Mouse (Mus musculus) heart, adult 18-20 months (tissue): Measurements from ENCODE around the gene Mms19. TPM values are rescaled to one million over a fixed set of nuclear protein-coding genes. Genes with fewer than 3 reads are reported as not detected.
A peak's percentile ranks its signal among the peaks of the same experiment; 100 is the strongest.
"Not testable (repeated sequence)": the region's sequence is repeated elsewhere in the genome, so short reads cannot be mapped to it uniquely, and the experiment has no call there.

Experiments used
- DNase-seq, 2 experiments: peaks; one replicate each; pipeline ENCODE4 v3.0.0; 2021 to 2022; ENCODE audit warnings: mixed read lengths in 1 of 2
- total RNA-seq, 2 experiments: library from RNA; stranded (reverse); gene quantifications; 2 replicates each; pipeline ENCODE4 v1.2.3; 2021

The Mms19 gene
- total RNA-seq, 2 experiments from 2014 or later = 13.9 to 14.6 TPM

- DNase-seq = peak; percentile 99
Measured at GRCm38 (mm10) chr19:41933179-41934086, 47.5 kb downstream of the Mms19 start, which contains the start of the genes Exosc1 and Zdhhc16. Gene Exosc1 (minus strand): TSS chr19:41933423. Gene Zdhhc16 (plus strand): TSS chr19:41933480.

- DNase-seq = no peak
Measured at GRCm38 (mm10) chr19:41932686-41933085, 48.3 kb downstream of the Mms19 start.

GRCm38 (mm10) chr19:41920412-41921067, 60.4 kb downstream of the Mms19 start:
- DNase-seq = no peak

- DNase-seq = no peak
Measured at GRCm38 (mm10) chr19:41919471-41919870, 61.5 kb downstream of the Mms19 start.

- DNase-seq = no peak
Measured at GRCm38 (mm10) chr19:41916853-41917252, 64.1 kb downstream of the Mms19 start.

GRCm38 (mm10) chr19:41915294-41915693, 65.7 kb downstream of the Mms19 start:
- DNase-seq = no peak

- not testable (repeated sequence) for DNase-seq
Measured at GRCm38 (mm10) chr19:41914592-41914882, 66.4 kb downstream of the Mms19 start.

- DNase-seq = no peak
Measured at GRCm38 (mm10) chr19:41913774-41914591, 67.0 kb downstream of the Mms19 start.

- DNase-seq = peak; percentile 61 to 68
Measured at GRCm38 (mm10) chr19:41912121-41913080, 68.6 kb downstream of the Mms19 start.

- peak; percentile 95 to 98 for DNase-seq
Measured at GRCm38 (mm10) chr19:41911178-41912073, 69.5 kb downstream of the Mms19 start, which contains the start of gene Pgam1. Gene Pgam1 (plus strand): TSS chr19:41911923.

GRCm38 (mm10) chr19:41910396-41910795, 70.6 kb downstream of the Mms19 start:
- no peak for DNase-seq

- DNase-seq = no peak
Measured at GRCm38 (mm10) chr19:41908736-41909135, 72.2 kb downstream of the Mms19 start.

GRCm38 (mm10) chr19:41907079-41907760, 73.7 kb downstream of the Mms19 start:
- no peak for DNase-seq

GRCm38 (mm10) chr19:41906311-41907078, 74.5 kb downstream of the Mms19 start:
- no peak for DNase-seq

GRCm38 (mm10) chr19:41905246-41905645, 75.7 kb downstream of the Mms19 start:
- DNase-seq = no peak

GRCm38 (mm10) chr19:41902848-41903593, 77.9 kb downstream of the Mms19 start:
- DNase-seq = no peak

GRCm38 (mm10) chr19:41901696-41902095, 79.3 kb downstream of the Mms19 start:
- no peak for DNase-seq
